ENCODE assay signal across 24 mouse cellular contexts in the genomic region with DNA sequence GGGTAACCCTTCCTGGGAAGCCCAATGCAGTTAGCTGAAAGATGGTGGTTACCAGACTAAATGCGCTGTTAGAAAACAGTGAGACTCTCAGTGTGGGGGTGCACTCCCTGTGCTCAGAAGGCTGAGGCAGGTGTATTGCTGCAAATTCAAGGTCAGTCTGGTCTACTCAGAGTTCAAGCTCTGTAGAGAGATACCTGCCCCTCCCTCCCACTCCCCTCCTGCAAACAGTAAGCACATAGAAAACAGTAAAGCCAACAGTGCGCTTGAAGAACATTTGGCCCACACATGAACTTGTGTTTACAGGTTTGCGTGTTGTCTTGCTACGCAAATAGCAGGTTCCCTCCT.
DNase-seq lines count a peak whose midpoint lies in the region; ATAC-seq and TF ChIP-seq lines count a peak whose summit lies in the region.
"Had no signal": no experiment of that assay in that cellular context is flagged by ENCODE, and none has a peak within 500 bp of the region (broad histone marks: within the 10 kb centered on the region; RNA-seq: fewer than 3 reads in every experiment).

No protein-coding gene starts in this region.

- DNase-seq in kidney, postnatal 36 days, result no peak
- DNase-seq in R1 (ENCODE audit: low read depth, low spot score), result peak; percentile 68
- DNase-seq in right cerebral cortex, postnatal 10 days (ENCODE audit: low spot score in 2 of 2), result no peak
- no peak for DNase-seq in heart, embryonic 10.5 days (ENCODE audit: low spot score)
- DNase-seq in kidney, postnatal 4 days, result no peak
- DNase-seq: adrenal gland, postnatal 14 days; cerebellum, adult 11 months; cerebellum, postnatal 10 days; heart, postnatal 36 days; kidney, adult 8-10 months; kidney, postnatal 10 days; liver; lung, adult 2 months; lung, postnatal 10 days had no signal

- H3K4me3 ChIP-seq in kidney, embryonic 15.5 days (replicated peaks), result no peak overlapping the region
- H3K4me3 ChIP-seq in intestine, embryonic 16.5 days (ENCODE audit: low read length), result no peak overlapping the region
- no peak overlapping the region for H3K4me3 ChIP-seq in small intestine, adult 2 months (ENCODE audit: low read depth, low read length)
- no peak overlapping the region for H3K4me3 ChIP-seq in heart, embryonic 10.5 days
- H3K4me3 ChIP-seq: hindbrain, embryonic 13.5 days; midbrain, embryonic 10.5 days; neural tube, embryonic 12.5 days had no signal

- no peaks in the 10 kb centered on the region for H3K36me3 ChIP-seq in kidney, embryonic 15.5 days
- H3K36me3 ChIP-seq in intestine, embryonic 16.5 days (ENCODE audit: control insufficient read depth, insufficient read depth, low read length), result no peaks in the 10 kb centered on the region
- H3K36me3 ChIP-seq in small intestine, adult 2 months (ENCODE audit: control insufficient read depth, insufficient read depth, low read length), result no peaks in the 10 kb centered on the region
- no peaks in the 10 kb centered on the region for H3K36me3 ChIP-seq in heart, embryonic 10.5 days
- H3K36me3 ChIP-seq: G1E; hindbrain, embryonic 13.5 days; midbrain, embryonic 10.5 days; neural tube, embryonic 12.5 days had no signal

- H3K4me2 ChIP-seq in kidney, embryonic 15.5 days, result no peak overlapping the region
- no peak overlapping the region for H3K4me2 ChIP-seq in intestine, embryonic 16.5 days (ENCODE audit: low read depth, low read length)
- H3K4me2 ChIP-seq: heart, embryonic 11.5 days; hindbrain, embryonic 13.5 days; neural tube, embryonic 12.5 days had no signal

- no peak for TF ChIP-seq CTCF in small intestine, adult 2 months (IDR thresholded peaks at IDR 0.05; ENCODE audit: extremely low read depth, insufficient read length, insufficient replicate concordance, low read depth, low read length)

- TF ChIP-seq POLR2A in small intestine, adult 2 months (IDR thresholded peaks at IDR 0.05; ENCODE audit: low read depth, low read length), result no peak

- peaks cover 53% of the 10 kb centered on the region for H3K4me1 ChIP-seq in kidney, embryonic 15.5 days
- H3K4me1 ChIP-seq in intestine, embryonic 16.5 days (ENCODE audit: control insufficient read depth, insufficient read depth, low read length), result peaks cover 19% of the 10 kb centered on the region
- H3K4me1 ChIP-seq in small intestine, adult 2 months (ENCODE audit: control insufficient read depth, insufficient read depth, insufficient read length, low read length), result peaks cover 15% of the 10 kb centered on the region; the same call in 1 of the 2 replicates
- peaks cover 67% of the 10 kb centered on the region for H3K4me1 ChIP-seq in heart, embryonic 10.5 days

- 95% methylated on average over 4 of the region's 4 CpGs for WGBS in kidney, embryonic 15.5 days
- WGBS in intestine, embryonic 16.5 days, result 84% methylated on average over 4 of the region's 4 CpGs
- 45% methylated on average over 4 of the region's 4 CpGs for WGBS in small intestine, adult 2 months
- WGBS in heart, embryonic 10.5 days, result 94% methylated on average over 4 of the region's 4 CpGs

- H3K9me3 ChIP-seq in kidney, embryonic 15.5 days (replicated peaks), result no peaks in the 10 kb centered on the region
- no peaks in the 10 kb centered on the region for H3K9me3 ChIP-seq in intestine, embryonic 16.5 days (ENCODE audit: control insufficient read depth, low read length)
- H3K9me3 ChIP-seq in heart, embryonic 10.5 days, result no peaks in the 10 kb centered on the region
- H3K9me3 ChIP-seq: G1E; hindbrain, embryonic 13.5 days; midbrain, embryonic 10.5 days; neural tube, embryonic 12.5 days had no signal

- H3K9ac ChIP-seq in kidney, embryonic 15.5 days, result no peak overlapping the region
- H3K9ac ChIP-seq in intestine, embryonic 16.5 days (ENCODE audit: low read depth, low read length), result no peak overlapping the region
- H3K9ac ChIP-seq: hindbrain, embryonic 13.5 days; liver, embryonic 14.5 days; neural tube, embryonic 12.5 days had no signal

- H3K27ac ChIP-seq in kidney, embryonic 15.5 days, result peak overlapping the region; percentile 18; the same call in 1 of the 2 replicates
- peak overlapping the region; percentile 31; the same call in 1 of the 2 replicates for H3K27ac ChIP-seq in intestine, embryonic 16.5 days (ENCODE audit: low read length)
- peak overlapping the region; percentile 76 for H3K27ac ChIP-seq in small intestine, adult 2 months (ENCODE audit: insufficient read depth, low read depth, low read length)
- no peak overlapping the region for H3K27ac ChIP-seq in heart, embryonic 10.5 days
- H3K27ac ChIP-seq: hindbrain, embryonic 13.5 days; liver, embryonic 14.5 days; midbrain, embryonic 10.5 days; neural tube, embryonic 12.5 days had no signal

- no peak for ATAC-seq in kidney, embryonic 15.5 days (replicated peaks; ENCODE audit: low FRiP score)
- no peak for ATAC-seq in intestine, embryonic 16.5 days
- ATAC-seq: midbrain, embryonic 16.5 days had no signal

- H3K27me3 ChIP-seq in kidney, embryonic 15.5 days, result no peaks in the 10 kb centered on the region
- H3K27me3 ChIP-seq in intestine, embryonic 16.5 days (replicated peaks; ENCODE audit: control insufficient read depth, insufficient read depth, low read length), result no peaks in the 10 kb centered on the region
- H3K27me3 ChIP-seq in small intestine, adult 2 months (ENCODE audit: control insufficient read depth, insufficient read depth, low read length), result no peaks in the 10 kb centered on the region
- no peaks in the 10 kb centered on the region for H3K27me3 ChIP-seq in heart, embryonic 10.5 days (ENCODE audit: insufficient read depth, poor library complexity, severe bottlenecking)
- H3K27me3 ChIP-seq: hindbrain, embryonic 13.5 days; neural tube, embryonic 12.5 days had no signal
